Mouse (Mus musculus) myocyte (in vitro differentiated cells): ENCODE measurements around the gene Arhgef17. TPM values are rescaled to one million over a fixed set of nuclear protein-coding genes. Genes with fewer than 3 reads are reported as not detected.

Experiments
- H3K27me3 ChIP-seq: one replicate; pipeline ENCODE4 v1.6.1; 2011; ENCODE audit not compliant: control insufficient read depth, insufficient read depth, insufficient read length
- H3K36me3 ChIP-seq: one replicate; pipeline ENCODE4 v1.6.1; 2011; ENCODE audit not compliant: control insufficient read depth, insufficient read depth
- H3K4me2 ChIP-seq: one replicate; pipeline ENCODE4 v1.6.1; 2011; ENCODE audit warnings: low read depth, control low read depth
- H3K4me3 ChIP-seq: one replicate; pipeline ENCODE4 v1.5.1; 2011; ENCODE audit warnings: mild to moderate bottlenecking, control low read depth, moderate library complexity
- H3K79me2 ChIP-seq: one replicate; pipeline ENCODE4 v1.6.1; 2011; ENCODE audit not compliant: control insufficient read depth, insufficient read depth
- H3ac ChIP-seq: one replicate; pipeline ENCODE4 v1.6.1; 2011; ENCODE audit not compliant: control insufficient read depth, insufficient read length
- CEBPB ChIP-seq: IDR thresholded peaks from 2 replicates; pipeline ENCODE4 v1.6.1; 2011; ENCODE audit warnings: mild to moderate bottlenecking, moderate library complexity; ENCODE audit not compliant: poor library complexity, insufficient read depth, severe bottlenecking
- E2F4 ChIP-seq: IDR thresholded peaks from one replicate; pipeline ENCODE4 v1.6.1; 2011; ENCODE audit warnings: mild to moderate bottlenecking, control low read depth, moderate library complexity; ENCODE audit not compliant: insufficient read depth
- MAX ChIP-seq: IDR thresholded peaks from one replicate; pipeline ENCODE4 v1.6.1; 2011; ENCODE audit warnings: low read depth, mild to moderate bottlenecking, control low read depth
- MYOD1 ChIP-seq, 3 experiments: IDR thresholded peaks; one replicate each; pipeline ENCODE4 v1.6.1; 2011; ENCODE audit warnings: control low read depth in 2 of 3, low read depth in 2 of 3, mild to moderate bottlenecking in 2 of 3, moderate library complexity in 1 of 3; ENCODE audit not compliant: insufficient read length in 2 of 3, control insufficient read depth in 1 of 3
- MYOG ChIP-seq, 3 experiments: IDR thresholded peaks; one replicate each; pipeline ENCODE4 v1.6.1; 2011; ENCODE audit warnings: control low read depth in 2 of 3, low read depth in 2 of 3, mild to moderate bottlenecking in 2 of 3; ENCODE audit not compliant: insufficient read length in 2 of 3, control insufficient read depth in 1 of 3, insufficient read depth in 1 of 3
- POLR2A ChIP-seq: IDR thresholded peaks from one replicate; pipeline ENCODE4 v1.6.1; 2011; ENCODE audit warnings: low read depth, mild to moderate bottlenecking, control low read depth, moderate library complexity; ENCODE audit not compliant: insufficient read length
- POLR2AphosphoS2 ChIP-seq: IDR thresholded peaks from one replicate; pipeline ENCODE4 v1.6.1; 2011; ENCODE audit warnings: low read depth, control low read depth; ENCODE audit not compliant: insufficient read length
- REST ChIP-seq: IDR thresholded peaks from one replicate; pipeline ENCODE4 v1.6.1; 2011; ENCODE audit warnings: mild to moderate bottlenecking, control low read depth, moderate library complexity; ENCODE audit not compliant: insufficient read depth, insufficient read length
- SRF ChIP-seq: IDR thresholded peaks from one replicate; pipeline ENCODE4 v1.6.1; 2011; ENCODE audit warnings: low read depth; ENCODE audit not compliant: control insufficient read depth, insufficient read length
- TCF12 ChIP-seq: IDR thresholded peaks from one replicate; pipeline ENCODE4 v1.6.1; 2011; ENCODE audit warnings: mild to moderate bottlenecking, control low read depth; ENCODE audit not compliant: poor library complexity, insufficient read depth, severe bottlenecking
- TCF3 ChIP-seq: IDR thresholded peaks from one replicate; pipeline ENCODE4 v1.6.1; 2011; ENCODE audit warnings: low read depth, control low read depth; ENCODE audit not compliant: insufficient read length
- USF1 ChIP-seq: IDR thresholded peaks from one replicate; pipeline ENCODE4 v1.6.1; 2011; ENCODE audit warnings: low read depth, mild to moderate bottlenecking, control low read depth, moderate library complexity
- polyA plus RNA-seq: library from polyadenylated mRNA; unstranded; fragments of >200 nt; fragmentation: generic; extraction: Trizol; gene quantifications from one replicate; pipeline ENCODE4 v1.2.1, GENCODE M21; 2012; ENCODE audit warnings: missing spikeins

The Arhgef17 gene
- polyA plus RNA-seq, 1 experiment: 24.7 TPM

GRCm38 (mm10) chr7:100928456-100928855 is 3.5 kb downstream of the Arhgef17 start:
- no peak for TF ChIP-seq TCF12
- TF ChIP-seq REST: no peak
- no peak for TF ChIP-seq MAX
- no peak for TF ChIP-seq MYOD1 (IDR thresholded peaks at IDR 0.05; ENCODE audit: control insufficient read depth in 1 of 3, insufficient read length in 2 of 3, low read depth in 2 of 3)
- TF ChIP-seq USF1: no peak
- TF ChIP-seq TCF3: no peak
- no peak for TF ChIP-seq CEBPB
- TF ChIP-seq SRF: no peak
- no peak for TF ChIP-seq E2F4
- no peak for TF ChIP-seq POLR2A
- TF ChIP-seq POLR2AphosphoS2: no peak
- Histone ChIP-seq H3K79me2 (peaks cover 74% of the 10 kb centered on the region), H3ac (peak overlapping the region; percentile 15), H3K4me2 (peak overlapping the region; percentile 97), H3K27me3 (no peaks in the 10 kb centered on the region), H3K36me3 (no peaks in the 10 kb centered on the region), H3K4me3 (peak overlapping the region; percentile 75)

GRCm38 (mm10) chr7:100927287-100928000 is 4.5 kb downstream of the Arhgef17 start:
- no peaks in the 10 kb centered on the region for H3K36me3 ChIP-seq
- H3K27me3 ChIP-seq: no peaks in the 10 kb centered on the region
- peak overlapping the region; percentile 15 for H3ac ChIP-seq
- TF ChIP-seq POLR2AphosphoS2 (peak; percentile 29), POLR2A (peak; percentile 54), MAX (no peak), USF1 (no peak)
- peaks cover 84% of the 10 kb centered on the region for H3K79me2 ChIP-seq
- H3K4me2 ChIP-seq: peak overlapping the region; percentile 97
- H3K4me3 ChIP-seq: peak overlapping the region; percentile 75

GRCm38 (mm10) chr7:100926311-100926923 is 5.5 kb downstream of the Arhgef17 start:
- no peaks in the 10 kb centered on the region for H3K27me3 ChIP-seq
- peak overlapping the region; percentile 97 for H3K4me2 ChIP-seq
- peak overlapping the region; percentile 75 for H3K4me3 ChIP-seq
- TF ChIP-seq SRF (no peak), MYOG (IDR thresholded peaks at IDR 0.05; ENCODE audit: control insufficient read depth in 1 of 3, insufficient read depth in 1 of 3, insufficient read length in 2 of 3, low read depth in 2 of 3) (peak in 1 of 3 experiments; percentile 20), MYOD1 (IDR thresholded peaks at IDR 0.05; ENCODE audit: control insufficient read depth in 1 of 3, insufficient read length in 2 of 3, low read depth in 2 of 3) (peak in 2 of 3 experiments; percentile 39 to 45)
- H3ac ChIP-seq: peak overlapping the region; percentile 2
- no peaks in the 10 kb centered on the region for H3K36me3 ChIP-seq
- H3K79me2 ChIP-seq: peaks cover 93% of the 10 kb centered on the region

- H3K27me3 ChIP-seq: no peaks in the 10 kb centered on the region
- peak overlapping the region; percentile 75 for H3K4me3 ChIP-seq
- no peak overlapping the region for H3ac ChIP-seq
- peaks cover 98% of the 10 kb centered on the region for H3K79me2 ChIP-seq
- no peaks in the 10 kb centered on the region for H3K36me3 ChIP-seq
- no peak for TF ChIP-seq TCF12
- no peak for TF ChIP-seq POLR2AphosphoS2
- no peak for TF ChIP-seq POLR2A
- no peak for TF ChIP-seq E2F4
- TF ChIP-seq REST: no peak
- TF ChIP-seq MYOG (IDR thresholded peaks at IDR 0.05; ENCODE audit: control insufficient read depth in 1 of 3, insufficient read depth in 1 of 3, insufficient read length in 2 of 3, low read depth in 2 of 3): no peak
- TF ChIP-seq SRF: no peak
- no peak for TF ChIP-seq CEBPB
- no peak for TF ChIP-seq MYOD1 (IDR thresholded peaks at IDR 0.05; ENCODE audit: control insufficient read depth in 1 of 3, insufficient read length in 2 of 3, low read depth in 2 of 3)
- no peak for TF ChIP-seq USF1
- no peak for TF ChIP-seq MAX
- TF ChIP-seq TCF3: no peak
- peak overlapping the region; percentile 97 for H3K4me2 ChIP-seq
These were observed 7.0 kb downstream of the Arhgef17 start for GRCm38 (mm10) chr7:100924674-100925445.
